Mouse (Mus musculus) heart, postnatal 10 days (tissue): ENCODE measurements at regions not wholly inside any gene's neighbourhood (a gene's known extent, or its start where the extent isn't known, plus 50 kb on each side); places are given as distances from the start of the nearest gene placed in this dataset.
A peak's percentile ranks its signal among the peaks of the same experiment; 100 is the strongest.

Source experiments
- DNase-seq, 2 experiments: peaks; one replicate each; pipeline ENCODE4 v3.0.0; 2021
- intact Hi-C: fragments of 180-260 bp; cut with DNase I; formaldehyde crosslinking; loops from one replicate; pipeline ENCODE4 v1.15.1; 2025

DNA sequence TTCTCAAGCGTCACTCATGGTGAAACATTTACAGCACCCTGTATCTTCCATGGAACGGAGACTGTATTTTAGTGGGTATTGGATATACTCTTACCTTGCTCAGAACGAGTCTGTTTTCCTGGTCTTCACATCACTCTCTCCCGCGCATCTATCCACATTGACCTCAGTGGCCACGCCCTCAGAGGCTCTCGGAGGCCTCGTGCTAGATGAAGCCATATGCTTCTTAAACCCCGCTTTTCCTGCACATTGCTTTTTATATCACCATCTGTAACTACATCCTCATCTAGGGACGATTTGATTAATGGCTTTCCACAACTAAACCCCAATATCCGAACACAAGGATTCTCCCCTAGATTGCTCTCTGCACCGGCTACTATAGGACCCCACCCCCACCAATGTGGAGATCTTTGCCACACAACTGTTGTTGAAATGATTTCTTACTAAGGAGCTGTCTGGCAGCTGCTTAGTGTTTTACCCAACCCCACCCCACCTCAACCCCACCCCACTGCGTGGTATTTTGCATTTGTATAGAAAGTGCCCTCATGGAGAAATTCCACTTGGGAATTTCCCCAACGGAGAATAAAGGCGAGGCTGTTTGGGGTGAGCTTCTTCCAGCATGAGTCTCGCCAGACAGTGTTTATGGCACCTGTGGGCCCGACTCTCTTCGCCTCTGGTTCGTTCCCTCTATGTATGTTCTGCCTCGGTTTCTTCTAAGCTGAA is 59.2 kb upstream of the Krr1 start:
- intact Hi-C loops, result no loop called here
- DNase-seq, result no peak

DNA sequence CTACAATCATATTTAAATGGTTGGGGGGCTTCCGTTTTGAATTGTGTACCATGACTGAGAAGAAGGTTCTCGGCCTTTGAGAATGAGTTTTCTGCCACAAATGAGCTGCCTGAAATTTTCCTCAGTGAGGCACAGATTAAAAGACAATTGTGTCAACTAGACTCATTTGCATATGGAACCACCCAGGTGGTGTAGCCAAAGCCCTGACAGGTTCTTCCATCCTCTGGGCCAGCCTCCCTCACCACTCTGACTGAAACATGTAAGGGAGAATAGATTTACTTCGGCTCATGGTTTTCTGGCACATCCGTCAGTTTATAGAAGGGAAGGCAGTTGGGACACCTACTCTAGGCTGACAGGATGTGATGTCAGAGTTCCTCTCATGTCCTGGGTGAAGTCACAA is 58.2 kb upstream of the Krr1 start:
- no peak for DNase-seq
- intact Hi-C loops, result no loop called here

DNA sequence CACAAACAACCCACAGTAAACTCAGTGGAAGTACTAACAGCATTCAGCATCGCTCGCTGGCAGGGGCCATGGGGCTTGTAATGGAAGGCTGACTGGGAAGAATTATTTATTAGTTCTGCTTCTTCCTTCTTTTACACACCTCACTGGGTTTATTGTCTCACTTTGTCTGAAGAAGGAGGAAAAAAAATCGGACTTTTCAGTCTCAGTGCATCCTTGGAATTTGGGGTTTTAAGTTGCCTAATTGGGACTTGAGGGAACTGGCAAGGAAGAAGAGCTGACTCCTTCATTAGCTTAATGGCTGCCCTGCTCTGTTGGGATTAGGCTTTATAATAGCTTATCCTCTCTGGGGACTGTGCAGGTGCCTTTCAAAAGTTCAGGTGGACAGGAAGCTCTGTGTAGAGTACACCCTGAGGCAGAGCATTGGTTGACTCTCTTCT is 54.4 kb upstream of the Krr1 start:
- intact Hi-C loops, result no loop called here
- DNase-seq, result no peak

GRCm38 (mm10) chr10:111919475-111919874 is 53.0 kb upstream of the Krr1 start:
- DNase-seq, result no peak
- intact Hi-C loops, result no loop called here

DNA sequence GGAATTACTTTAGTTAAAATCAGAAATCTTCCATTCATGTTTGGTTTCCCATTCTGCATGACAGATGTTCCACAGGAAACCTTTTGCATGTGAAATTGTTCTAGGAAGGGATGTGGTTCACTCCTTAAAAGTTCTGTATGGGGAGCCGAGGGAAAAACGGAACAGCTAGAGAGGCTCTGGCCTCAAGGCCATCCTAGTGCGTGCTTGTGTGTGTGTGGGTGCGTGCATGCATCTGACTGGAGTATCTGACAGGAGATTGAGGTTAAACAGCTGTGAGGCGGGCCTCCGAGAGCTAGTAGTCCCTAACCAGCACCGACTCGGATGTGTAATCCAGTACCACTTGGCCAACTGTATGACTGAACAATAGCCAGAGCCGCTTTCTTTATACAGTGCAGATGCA is 51.0 kb upstream of the Krr1 start:
- peak in 1 of 2 experiments; percentile 43 for DNase-seq
- intact Hi-C loops, result loop anchor here (10.0 kb wide), 1 partner anchor 697 kb away; no protein-coding TSS in a partner anchor
